Mouse (Mus musculus): Measurements from ENCODE around the gene Arhgap45.

DNA sequence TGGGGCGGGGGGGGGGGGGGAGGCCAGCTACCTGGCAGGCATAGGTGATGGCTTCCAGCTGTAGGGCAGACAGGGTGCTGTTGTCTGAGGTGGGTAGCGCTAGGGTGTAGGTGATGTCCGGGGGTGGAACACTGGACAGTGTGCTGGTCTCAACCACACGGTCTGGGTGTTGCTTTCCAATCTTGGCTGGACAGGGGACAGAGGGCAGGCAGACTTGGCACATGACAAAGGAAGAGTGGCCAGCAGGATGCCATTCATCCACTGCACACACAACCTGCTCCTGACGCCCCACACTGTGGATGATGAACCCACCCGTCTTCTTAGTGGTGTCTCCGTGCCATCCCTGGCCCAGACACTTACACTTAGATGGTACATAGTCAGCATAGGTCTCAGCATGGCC, 52.8 kb downstream of the Arhgap45 start:
- no peak for TF ChIP-seq MAX (IDR thresholded peaks at IDR 0.05)
- no peak for TF ChIP-seq CTCF (IDR thresholded peaks at IDR 0.05; ENCODE audit: control insufficient read depth, insufficient read depth, insufficient read length)
- TF ChIP-seq USF1 (IDR thresholded peaks at IDR 0.05; ENCODE audit: low read depth), result no peak
- no peak for TF ChIP-seq MYOD1 (IDR thresholded peaks at IDR 0.05; ENCODE audit: control insufficient read depth, insufficient read length, low read depth)

All from C2C12 (cell line).